Mouse (Mus musculus) CH12.LX (cell line): Measurements from ENCODE around the gene Clic4. TPM values are rescaled to one million over a fixed set of nuclear protein-coding genes. Genes with fewer than 3 reads are reported as not detected.

Experiments used
- DNase-seq: peaks from one replicate; pipeline ENCODE4 v3.0.0-alpha.2; 2013; ENCODE audit errors: extremely low read depth
- H3K27ac ChIP-seq: 2 replicates; pipeline ENCODE4 v1.5.1; 2012; ENCODE audit warnings: low read depth, mild to moderate bottlenecking, control low read depth, moderate library complexity; ENCODE audit not compliant: insufficient read depth
- H3K27me3 ChIP-seq: replicated peaks from 2 replicates; pipeline ENCODE3; 2012; ENCODE audit warnings: inconsistent platforms
- H3K36me3 ChIP-seq, 2 experiments: replicated peaks in 1 of 2; 2 replicates each; pipeline versions ENCODE3 to v1.6.1; 2012; ENCODE audit warnings: inconsistent platforms in 1 of 2, low read length in 1 of 2, mild to moderate bottlenecking in 1 of 2, mixed read lengths in 1 of 2, moderate library complexity in 1 of 2; ENCODE audit not compliant: control insufficient read depth in 1 of 2, insufficient read depth in 1 of 2
- H3K4me1 ChIP-seq, 2 experiments: 2 replicates each; pipeline ENCODE4 v1.6.1; 2012; ENCODE audit warnings: inconsistent platforms in 1 of 2, moderate library complexity in 1 of 2; ENCODE audit not compliant: insufficient read depth in 2 of 2, control insufficient read depth in 1 of 2
- H3K4me2 ChIP-seq: 2 replicates; pipeline ENCODE4 v1.6.1; 2012; ENCODE audit warnings: low read depth, mild to moderate bottlenecking, control low read depth; ENCODE audit not compliant: poor library complexity, insufficient read depth, severe bottlenecking
- H3K4me3 ChIP-seq, 3 experiments: fragments of 150-350 bp in 1 of 3; sonication (generic) in 1 of 3; replicated peaks in 1 of 3; 2 replicates each; pipeline versions ENCODE3 to v1.5.1; 2011 to 2012; ENCODE audit warnings: low read depth in 2 of 3, low read length in 2 of 3, mild to moderate bottlenecking in 2 of 3, moderate library complexity in 2 of 3, control low read depth in 1 of 3, improper control_type of control experiment in 1 of 3, inconsistent platforms in 1 of 3, mixed read lengths in 1 of 3; ENCODE audit not compliant: poor library complexity in 1 of 3
- H3K79me2 ChIP-seq: replicated peaks from 2 replicates; pipeline ENCODE4 v1.6.1; 2012; ENCODE audit warnings: mild to moderate bottlenecking, moderate library complexity; ENCODE audit not compliant: control insufficient read depth, poor library complexity, insufficient read depth, severe bottlenecking; ENCODE audit errors: extremely low read depth
- H3K9ac ChIP-seq: 2 replicates; pipeline ENCODE4 v1.6.1; 2012; ENCODE audit warnings: low read depth, mild to moderate bottlenecking, control low read depth, moderate library complexity; ENCODE audit not compliant: insufficient read depth
- H3K9me3 ChIP-seq: replicated peaks from 2 replicates; pipeline ENCODE3; 2012; ENCODE audit warnings: low read length, inconsistent platforms, mixed read lengths
- BHLHE40 ChIP-seq: IDR thresholded peaks from 2 replicates; pipeline ENCODE4 v1.6.1; 2011; ENCODE audit warnings: mild to moderate bottlenecking, low read depth, low read length, improper control_type of control experiment
- CHD2 ChIP-seq: IDR thresholded peaks from 2 replicates; pipeline ENCODE4 v1.6.1; 2011; ENCODE audit warnings: low read length, improper control_type of control experiment
- CTCF ChIP-seq, 2 experiments: IDR thresholded peaks in 1 of 2; conservative IDR thresholded peaks in 1 of 2; 2 replicates each; pipeline ENCODE4 v1.5.1; 2011 to 2012; ENCODE audit warnings: low read depth in 2 of 2, low read length in 2 of 2, improper control_type of control experiment in 1 of 2, inconsistent platforms in 1 of 2, mild to moderate bottlenecking in 1 of 2, moderate library complexity in 1 of 2
- E2F4 ChIP-seq: IDR thresholded peaks from 2 replicates; pipeline ENCODE4 v1.6.1; 2011; ENCODE audit warnings: low read depth, low read length, improper control_type of control experiment; ENCODE audit not compliant: insufficient replicate concordance
- EP300 ChIP-seq: IDR thresholded peaks from 2 replicates; pipeline ENCODE4 v1.6.1; 2011; ENCODE audit warnings: low read length, improper control_type of control experiment
- ETS1 ChIP-seq: conservative IDR thresholded peaks from 2 replicates; pipeline ENCODE4 v1.6.1; 2012; ENCODE audit warnings: low read depth, mild to moderate bottlenecking, inconsistent platforms, low read length, improper control_type of control experiment, moderate library complexity
- HCFC1 ChIP-seq: IDR thresholded peaks from 2 replicates; pipeline ENCODE4 v1.6.1; 2012; ENCODE audit warnings: low read depth, mild to moderate bottlenecking, inconsistent platforms, low read length, improper control_type of control experiment
- IRF4 ChIP-seq: IDR thresholded peaks from 2 replicates; pipeline ENCODE4 v1.6.1; 2014; ENCODE audit warnings: low read depth, mild to moderate bottlenecking, inconsistent platforms, low read length, improper control_type of control experiment
- JUND ChIP-seq: conservative IDR thresholded peaks from 2 replicates; pipeline ENCODE4 v1.6.1; 2011; ENCODE audit warnings: low read depth, low read length, improper control_type of control experiment
- KAT2A ChIP-seq: IDR thresholded peaks from 2 replicates; pipeline ENCODE4 v1.6.1; 2012; ENCODE audit warnings: low read length, improper control_type of control experiment, inconsistent platforms; ENCODE audit not compliant: insufficient replicate concordance
- MAFK ChIP-seq: IDR thresholded peaks from 2 replicates; pipeline ENCODE4 v1.6.1; 2011; ENCODE audit warnings: low read length, improper control_type of control experiment; ENCODE audit not compliant: insufficient replicate concordance
- MAX ChIP-seq: IDR thresholded peaks from 2 replicates; pipeline ENCODE4 v1.6.1; 2011; ENCODE audit warnings: low read length, improper control_type of control experiment
- MAZ ChIP-seq: IDR thresholded peaks from 2 replicates; pipeline ENCODE4 v1.6.1; 2012; ENCODE audit warnings: low read depth, mild to moderate bottlenecking, inconsistent platforms, low read length, improper control_type of control experiment, moderate library complexity
- MEF2A ChIP-seq: IDR thresholded peaks from 2 replicates; pipeline ENCODE4 v1.6.1; 2014; ENCODE audit warnings: low read depth, mild to moderate bottlenecking, inconsistent platforms, low read length, improper control_type of control experiment, borderline replicate concordance
- MXI1 ChIP-seq: IDR thresholded peaks from 2 replicates; pipeline ENCODE4 v1.6.1; 2011; ENCODE audit warnings: mild to moderate bottlenecking, low read depth, low read length, improper control_type of control experiment
- MYC ChIP-seq: IDR thresholded peaks from 2 replicates; pipeline ENCODE4 v1.6.1; 2011; ENCODE audit warnings: low read depth, mild to moderate bottlenecking, improper control_type of control experiment, low read length
- NELFE ChIP-seq: IDR thresholded peaks from 2 replicates; pipeline ENCODE4 v1.6.1; 2011; ENCODE audit warnings: low read depth, low read length, improper control_type of control experiment
- NRF1 ChIP-seq: IDR thresholded peaks from 2 replicates; pipeline ENCODE4 v1.6.1; 2014; ENCODE audit warnings: low read depth, mild to moderate bottlenecking, inconsistent platforms, low read length, improper control_type of control experiment, moderate library complexity
- PAX5 ChIP-seq: IDR thresholded peaks from 2 replicates; pipeline ENCODE4 v1.6.1; 2012; ENCODE audit warnings: low read length, inconsistent platforms, mixed read lengths
- POLR2A ChIP-seq: IDR thresholded peaks from 2 replicates; pipeline ENCODE4 v1.6.1; 2011; ENCODE audit warnings: low read depth, mild to moderate bottlenecking, improper control_type of control experiment, low read length
- POLR2AphosphoS2 ChIP-seq: IDR thresholded peaks from 2 replicates; pipeline ENCODE4 v1.6.1; 2011; ENCODE audit warnings: low read depth, low read length, improper control_type of control experiment
- RAD21 ChIP-seq: IDR thresholded peaks from 2 replicates; pipeline ENCODE4 v1.6.1; 2011; ENCODE audit warnings: low read depth, mild to moderate bottlenecking, low read length, improper control_type of control experiment, moderate library complexity
- SIN3A ChIP-seq: IDR thresholded peaks from 2 replicates; pipeline ENCODE4 v1.6.1; 2012; ENCODE audit warnings: low read length, improper control_type of control experiment, inconsistent platforms
- SMC3 ChIP-seq: IDR thresholded peaks from 2 replicates; pipeline ENCODE4 v1.6.1; 2011; ENCODE audit warnings: low read depth, low read length, improper control_type of control experiment
- TBP ChIP-seq: conservative IDR thresholded peaks from 2 replicates; pipeline ENCODE4 v1.6.1; 2011; ENCODE audit warnings: low read depth, low read length, improper control_type of control experiment
- TCF12 ChIP-seq: IDR thresholded peaks from 2 replicates; pipeline ENCODE4 v1.6.1; 2014; ENCODE audit warnings: low read depth, mild to moderate bottlenecking, inconsistent platforms, low read length, improper control_type of control experiment
- ZC3H11A ChIP-seq: IDR thresholded peaks from 2 replicates; pipeline ENCODE4 v1.6.1; 2012; ENCODE audit warnings: low read depth, mild to moderate bottlenecking, inconsistent platforms, low read length, improper control_type of control experiment
- ZKSCAN1 ChIP-seq: IDR thresholded peaks from 2 replicates; pipeline ENCODE4 v1.6.1; 2012; ENCODE audit warnings: low read depth, inconsistent platforms, low read length, improper control_type of control experiment, borderline replicate concordance
- ZNF384 ChIP-seq: IDR thresholded peaks from 2 replicates; pipeline ENCODE4 v1.6.1; 2012; ENCODE audit warnings: low read depth, low read length, improper control_type of control experiment, inconsistent platforms
- dilution Hi-C: fragments of 300-500 bp; cut with MboI; formaldehyde crosslinking; loops from 2 replicates; pipeline ENCODE4 v1.14.3; 2020; ENCODE audit warnings: low sequenced_read_pairs; ENCODE audit not compliant: extremely low pct_unique_long_range_greater_than_20kb, extremely low pct_ligation_motif_present
- in situ Hi-C: fragments of 300-500 bp; cut with MboI; formaldehyde crosslinking; loops from 3 replicates; pipeline ENCODE4 v1.14.3; 2019; ENCODE audit warnings: low sequenced_read_pairs, low pct_ligation_motif_present, low pct_unique_long_range_greater_than_20kb, mixed read lengths
- polyA plus RNA-seq: library from polyadenylated mRNA; unstranded; fragments of >175 nt; gene quantifications from 2 replicates; pipeline ENCODE4 v1.2.1, GENCODE M21; 2012; ENCODE audit warnings: low read depth; ENCODE audit not compliant: insufficient read length
- total RNA-seq, 2 experiments: library from RNA; depleted of rRNA; stranded (reverse); fragments of 300-350 nt in 1 of 2; fragments of >200 nt in 1 of 2; gene quantifications; 2 replicates each; pipeline ENCODE4 v1.2.3; 2012 to 2014

The Clic4 gene
- total and polyA plus RNA-seq, 3 experiments = 154 to 214 (median 199) TPM

DNA sequence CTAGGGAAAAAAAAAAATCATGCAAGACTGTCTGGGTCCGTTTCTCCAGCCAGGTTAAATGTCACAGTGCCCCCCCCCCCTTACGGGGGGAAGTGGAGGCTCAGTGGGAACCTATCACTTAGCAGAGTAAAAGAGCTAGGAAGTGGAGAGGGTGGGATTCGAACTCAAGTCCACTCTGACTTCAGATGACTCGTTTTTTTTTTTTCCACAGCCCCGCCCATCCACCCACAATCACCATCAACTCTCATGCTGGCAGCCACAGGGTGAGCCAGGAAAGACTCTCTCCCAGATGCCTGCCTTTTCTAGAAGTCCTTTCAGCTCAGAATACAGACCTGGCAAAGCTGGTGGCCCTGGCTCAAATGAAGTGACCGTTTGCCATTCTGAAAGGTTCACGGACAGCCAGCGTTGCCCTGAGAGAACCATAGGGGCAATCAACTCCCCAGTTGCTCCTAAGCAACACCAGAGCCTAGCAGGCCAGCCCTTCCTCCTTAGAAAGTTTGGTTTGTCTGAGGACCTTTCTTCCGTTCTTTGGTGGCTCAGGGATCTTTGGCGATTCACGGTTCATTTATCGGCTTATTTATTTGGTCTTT lies 13.5 kb upstream of the Clic4 start:
- Histone ChIP-seq H3K9ac (no peak overlapping the region), H3K4me3 (no peak overlapping the region), H3K27me3 (no peaks in the 10 kb centered on the region), H3K4me1 (peaks cover 7 to 16% of the 10 kb centered on the region in 2 experiments), H3K4me2 (no peak overlapping the region), H3K79me2 (no peaks in the 10 kb centered on the region), H3K27ac (no peak overlapping the region), H3K9me3 (peaks cover 2% of the 10 kb centered on the region), H3K36me3 (no peaks in the 10 kb centered on the region)
- no peak for DNase-seq
- dilution Hi-C loops = no loop called here
- in situ Hi-C loops = no loop called here
- TF ChIP-seq JUND (no peak), BHLHE40 (no peak), NELFE (no peak), ZC3H11A (no peak), POLR2A (no peak), CHD2 (no peak), NRF1 (no peak), MEF2A (no peak), MYC (no peak), EP300 (no peak), ZKSCAN1 (no peak), SMC3 (no peak), TBP (no peak), MXI1 (no peak), SIN3A (no peak), POLR2AphosphoS2 (no peak)

DNA sequence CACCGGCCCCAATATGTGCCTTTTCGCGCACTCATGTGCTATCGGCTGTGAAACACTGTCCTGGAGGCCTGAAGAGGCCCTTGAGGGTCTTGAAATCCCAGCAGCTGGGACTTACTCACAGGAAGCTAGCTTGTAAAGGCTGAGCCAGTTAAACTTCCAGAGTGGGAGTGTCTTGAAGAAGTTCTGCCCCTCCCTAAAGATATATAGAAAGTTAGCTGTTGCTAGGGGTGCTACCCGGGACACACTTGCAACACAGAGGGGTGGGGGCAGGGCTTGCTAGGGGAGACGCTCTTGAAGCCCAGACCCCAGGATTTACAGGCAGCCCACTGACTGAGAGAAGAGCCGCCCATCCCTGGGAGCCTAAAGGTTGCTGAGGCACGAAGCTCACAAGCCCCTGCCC lies 12.8 kb upstream of the Clic4 start:
- Histone ChIP-seq H3K9ac (no peak overlapping the region), H3K4me3 (no peak overlapping the region), H3K4me1 (peaks cover 7 to 16% of the 10 kb centered on the region in 2 experiments), H3K4me2 (no peak overlapping the region), H3K36me3 (no peaks in the 10 kb centered on the region), H3K27me3 (no peaks in the 10 kb centered on the region), H3K79me2 (no peaks in the 10 kb centered on the region), H3K9me3 (peaks cover 2% of the 10 kb centered on the region), H3K27ac (no peak overlapping the region)
- TF ChIP-seq MAFK (no peak), PAX5 (no peak), KAT2A (no peak), POLR2AphosphoS2 (no peak), TCF12 (no peak), SIN3A (no peak), ETS1 (no peak), MXI1 (no peak), HCFC1 (no peak), E2F4 (no peak), MAZ (no peak), BHLHE40 (no peak), IRF4 (no peak), RAD21 (no peak), CHD2 (no peak), MAX (no peak), ZNF384 (no peak), JUND (no peak), CTCF (conservative IDR thresholded peaks at IDR 0.05 in 1 of 2, IDR thresholded peaks at IDR 0.05 in 1 of 2; ENCODE audit: low read depth in 2 of 2, low read length in 2 of 2) (no peak)
- DNase-seq = no peak
- dilution Hi-C loops (no loop called here), in situ Hi-C loops (no loop called here)
